Mouse (Mus musculus): Measurements from ENCODE around the gene Mup12.
"Not testable (repeated sequence)": the region's sequence is repeated elsewhere in the genome, so short reads cannot be mapped to it uniquely, and the experiment has no call there.

DNA sequence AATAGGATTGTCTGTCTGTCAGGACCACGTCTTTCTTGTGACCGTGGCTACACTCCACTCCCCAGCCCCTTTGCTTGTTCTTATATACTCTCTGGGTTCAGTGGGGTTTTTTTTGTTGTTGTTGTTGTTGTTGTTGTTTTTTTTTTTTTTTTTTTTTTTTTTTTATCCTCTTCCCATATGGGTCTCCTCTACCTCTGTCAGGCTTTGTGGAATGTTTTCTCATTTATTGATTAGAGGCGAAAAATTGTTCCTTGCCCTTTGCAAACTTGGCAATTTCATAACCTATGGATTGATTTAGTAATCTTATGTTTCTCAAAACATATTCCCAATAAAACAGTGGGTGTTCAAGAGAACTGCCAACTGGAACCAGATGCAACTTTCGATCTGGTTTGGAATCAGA, at the start of gene Mup12:
- TF ChIP-seq CTCF, EP300 (IDR thresholded peaks at IDR 0.05; ENCODE audit: low read depth): not testable (repeated sequence)

Measured in liver, embryonic 14.5 days (tissue).